Mouse (Mus musculus) gastrocnemius, postnatal 4 days (tissue): ENCODE data around the gene Gabrr2. TPM values are rescaled to one million over a fixed set of nuclear protein-coding genes. Genes with fewer than 3 reads are reported as not detected.

Source experiments
- total RNA-seq, 2 experiments: library from RNA; stranded (reverse); gene quantifications; 2 replicates each; pipeline ENCODE4 v1.2.3; 2021

Gabrr2 gene
- total RNA-seq, 2 experiments from 2014 or later = 1.5 to 1.8 TPM

Other genes with a start within 250 kb of the Gabrr2 start
- 1 to 10 TPM; 4.3 to 5.8 TPM for gene Ankrd6, start 112.2 kb upstream of the Gabrr2 start, total RNA-seq
- gene Rragd, start 80.0 kb upstream of the Gabrr2 start, total RNA-seq = 10 to 100 TPM; 84.8 to 85.5 TPM
- 10 to 100 TPM; 59.7 to 65.8 TPM for gene Ube2j1, start 31.6 kb upstream of the Gabrr2 start, total RNA-seq
- under 1 TPM in 1 of 2 experiments, not detected in 1; 0.20 TPM for gene Gabrr1, start 69.5 kb downstream of the Gabrr2 start, total RNA-seq
- 10 to 100 TPM; 28.8 to 35.2 TPM for gene Pm20d2, start 126.7 kb downstream of the Gabrr2 start, total RNA-seq
- gene Srsf12, start 146.0 kb downstream of the Gabrr2 start, total RNA-seq = under 1 TPM in 1 of 2 experiments, not detected in 1; 0.08 TPM
- gene Pnrc1, start 227.2 kb downstream of the Gabrr2 start, total RNA-seq = 100 to 1,000 TPM; 117 to 126 TPM
- 10 to 100 TPM; 14.8 to 15.1 TPM for gene Rngtt, start 247.3 kb downstream of the Gabrr2 start, total RNA-seq